Mouse (Mus musculus) lung, embryonic 14.5 days (tissue): ENCODE data around the gene Plin1. TPM values are rescaled to one million over a fixed set of nuclear protein-coding genes. Genes with fewer than 3 reads are reported as not detected.

Experiments
- ATAC-seq: fragments of 200-750 bp; cut with Nextera tagmentation; 2 replicates; pipeline ENCODE4 v1.8.0; 2017; ENCODE audit warnings: mild to moderate bottlenecking, moderate TSS enrichment, moderate library complexity; ENCODE audit not compliant: insufficient read depth
- DNase-seq: peaks from one replicate; pipeline ENCODE4 v3.0.0-alpha.2; 2015
- H3K27ac ChIP-seq: fragments of 300-500 bp; sonication (generic); 2 replicates; pipeline ENCODE4 v1.5.1; 2014; ENCODE audit warnings: low read depth, mild to moderate bottlenecking, moderate library complexity
- H3K27me3 ChIP-seq: fragments of 300-500 bp; sonication (generic); 2 replicates; pipeline ENCODE4 v1.6.1; 2014; ENCODE audit warnings: low read length, control low read depth; ENCODE audit not compliant: insufficient read depth
- H3K36me3 ChIP-seq: fragments of 300-500 bp; sonication (generic); 2 replicates; pipeline ENCODE4 v1.6.1; 2014; ENCODE audit warnings: control low read depth; ENCODE audit not compliant: insufficient read depth
- H3K4me1 ChIP-seq: fragments of 300-500 bp; sonication (generic); 2 replicates; pipeline ENCODE4 v1.6.1; 2014; ENCODE audit warnings: antibody characterized with exemption, control low read depth; ENCODE audit not compliant: insufficient read depth
- H3K4me2 ChIP-seq: fragments of 300-500 bp; sonication (generic); 2 replicates; pipeline ENCODE4 v1.6.1; 2014; ENCODE audit warnings: mild to moderate bottlenecking
- H3K4me3 ChIP-seq: fragments of 300-500 bp; sonication (generic); 2 replicates; pipeline ENCODE4 v1.5.1; 2014; ENCODE audit warnings: low read depth, low read length
- H3K9ac ChIP-seq: fragments of 300-500 bp; sonication (generic); 2 replicates; pipeline ENCODE4 v1.6.1; 2014
- H3K9me3 ChIP-seq: fragments of 300-500 bp; sonication (generic); 2 replicates; pipeline ENCODE4 v1.6.1; 2016; ENCODE audit warnings: low read depth, low read length, control low read depth
- CTCF ChIP-seq: IDR thresholded peaks from 2 replicates; pipeline ENCODE4 v1.5.1; 2016; ENCODE audit warnings: antibody characterized with exemption, low read depth
- WGBS: fragments of 180-500 bp; shearing (Covaris S2); extraction: QIAGEN DNeasy Blood & Tissue Kit; methylation state at CpG from one replicate; pipeline ENCODE4 v1.1.7; 2014; 5-methylcytosine and 5-hydroxymethylcytosine counted together
- polyA plus RNA-seq: library from polyadenylated mRNA; unstranded; fragments of >200 nt; fragmentation: Nextera tagmentation; extraction: Ambion mirVana; gene quantifications from 2 replicates; pipeline ENCODE4 v1.2.1, GENCODE M21; 2014

Gene Plin1
- polyA plus RNA-seq, 1 experiment from 2014 or later, result not detected

- 0 out of 2 replicates have a peak, but pooled peaks have one; percentile 8 for TF ChIP-seq CTCF
- H3K27me3 ChIP-seq, result no peaks in the 10 kb centered on the region
- H3K27ac ChIP-seq, result no peak overlapping the region
- no peak overlapping the region for H3K9ac ChIP-seq
- ATAC-seq (no peak), DNase-seq (no peak)
- WGBS, result 46% methylated on average over 1 of the region's 1 CpGs
- no peaks in the 10 kb centered on the region for H3K4me1 ChIP-seq
- H3K9me3 ChIP-seq, result no peaks in the 10 kb centered on the region
- no peak overlapping the region for H3K4me3 ChIP-seq
- no peak overlapping the region for H3K4me2 ChIP-seq
- no peaks in the 10 kb centered on the region for H3K36me3 ChIP-seq
These were observed 33.3 kb upstream of the Plin1 start for GRCm38 (mm10) chr7:79765991-79766390.

GRCm38 (mm10) chr7:79762106-79762505, 29.4 kb upstream of the Plin1 start:
- Histone ChIP-seq H3K27me3 (no peaks in the 10 kb centered on the region), H3K27ac (no peak overlapping the region), H3K36me3 (no peaks in the 10 kb centered on the region), H3K4me1 (no peaks in the 10 kb centered on the region), H3K9me3 (no peaks in the 10 kb centered on the region), H3K4me3 (no peak overlapping the region), H3K4me2 (no peak overlapping the region), H3K9ac (no peak overlapping the region)
- TF ChIP-seq CTCF, result no peak
- WGBS, result 63% methylated on average over 8 of the region's 8 CpGs
- DNase-seq (no peak), ATAC-seq (no peak)

- no peak overlapping the region for H3K4me3 ChIP-seq
- H3K4me2 ChIP-seq, result no peak overlapping the region
- no peak for TF ChIP-seq CTCF
- H3K27me3 ChIP-seq, result no peaks in the 10 kb centered on the region
- peak; percentile 19 for DNase-seq
- H3K9ac ChIP-seq, result no peak overlapping the region
- no peak for ATAC-seq
- WGBS, result 64% methylated on average over 5 of the region's 5 CpGs
- H3K36me3 ChIP-seq, result no peaks in the 10 kb centered on the region
- H3K9me3 ChIP-seq, result no peaks in the 10 kb centered on the region
- no peaks in the 10 kb centered on the region for H3K4me1 ChIP-seq
- H3K27ac ChIP-seq, result no peak overlapping the region
These were observed 28.6 kb upstream of the Plin1 start for GRCm38 (mm10) chr7:79761124-79761876.

- Histone ChIP-seq H3K27me3 (no peaks in the 10 kb centered on the region), H3K4me2 (no peak overlapping the region), H3K4me1 (no peaks in the 10 kb centered on the region), H3K9me3 (no peaks in the 10 kb centered on the region), H3K4me3 (no peak overlapping the region), H3K36me3 (no peaks in the 10 kb centered on the region), H3K27ac (no peak overlapping the region), H3K9ac (no peak overlapping the region)
- no peak for DNase-seq
- no peak for ATAC-seq
- TF ChIP-seq CTCF, result no peak
These were observed 27.1 kb upstream of the Plin1 start for GRCm38 (mm10) chr7:79759766-79760165.

- Histone ChIP-seq H3K27me3 (no peaks in the 10 kb centered on the region), H3K4me3 (no peak overlapping the region), H3K9ac (no peak overlapping the region), H3K4me1 (no peaks in the 10 kb centered on the region), H3K4me2 (no peak overlapping the region), H3K27ac (no peak overlapping the region), H3K9me3 (no peaks in the 10 kb centered on the region), H3K36me3 (no peaks in the 10 kb centered on the region)
- no peak for TF ChIP-seq CTCF
- DNase-seq (peak; percentile 25), ATAC-seq (no peak)
- WGBS, result 25% methylated on average over 6 of the region's 6 CpGs
These were observed 25.5 kb upstream of the Plin1 start for GRCm38 (mm10) chr7:79758176-79758575.

GRCm38 (mm10) chr7:79756334-79756733, 23.6 kb upstream of the Plin1 start:
- no peak overlapping the region for H3K4me2 ChIP-seq
- 32% methylated on average over 2 of the region's 2 CpGs for WGBS
- H3K9ac ChIP-seq, result no peak overlapping the region
- no peaks in the 10 kb centered on the region for H3K9me3 ChIP-seq
- peak; percentile 38 for TF ChIP-seq CTCF
- no peak overlapping the region for H3K27ac ChIP-seq
- no peak overlapping the region for H3K4me3 ChIP-seq
- no peaks in the 10 kb centered on the region for H3K27me3 ChIP-seq
- DNase-seq, result no peak
- H3K4me1 ChIP-seq, result no peaks in the 10 kb centered on the region
- H3K36me3 ChIP-seq, result no peaks in the 10 kb centered on the region
- no peak for ATAC-seq

GRCm38 (mm10) chr7:79749511-79749910, 16.8 kb upstream of the Plin1 start:
- H3K4me2 ChIP-seq, result no peak overlapping the region
- WGBS, result 81% methylated on average over 6 of the region's 6 CpGs
- no peak overlapping the region for H3K27ac ChIP-seq
- H3K9ac ChIP-seq, result no peak overlapping the region
- H3K4me1 ChIP-seq, result no peaks in the 10 kb centered on the region
- no peak overlapping the region for H3K4me3 ChIP-seq
- TF ChIP-seq CTCF, result no peak
- DNase-seq, result no peak
- H3K27me3 ChIP-seq, result no peaks in the 10 kb centered on the region
- H3K36me3 ChIP-seq, result no peaks in the 10 kb centered on the region
- no peaks in the 10 kb centered on the region for H3K9me3 ChIP-seq
- ATAC-seq, result no peak
